Mouse (Mus musculus) WW6 (cell line): ENCODE results near the gene Atp8b2.
A peak's percentile ranks its signal among the peaks of the same experiment; 100 is the strongest.

Experiments
- DNase-seq: peaks from one replicate; pipeline ENCODE4 v3.0.0-alpha.2; 2013; ENCODE audit warnings: low read depth, low spot score

The Atp8b2 gene

DNA sequence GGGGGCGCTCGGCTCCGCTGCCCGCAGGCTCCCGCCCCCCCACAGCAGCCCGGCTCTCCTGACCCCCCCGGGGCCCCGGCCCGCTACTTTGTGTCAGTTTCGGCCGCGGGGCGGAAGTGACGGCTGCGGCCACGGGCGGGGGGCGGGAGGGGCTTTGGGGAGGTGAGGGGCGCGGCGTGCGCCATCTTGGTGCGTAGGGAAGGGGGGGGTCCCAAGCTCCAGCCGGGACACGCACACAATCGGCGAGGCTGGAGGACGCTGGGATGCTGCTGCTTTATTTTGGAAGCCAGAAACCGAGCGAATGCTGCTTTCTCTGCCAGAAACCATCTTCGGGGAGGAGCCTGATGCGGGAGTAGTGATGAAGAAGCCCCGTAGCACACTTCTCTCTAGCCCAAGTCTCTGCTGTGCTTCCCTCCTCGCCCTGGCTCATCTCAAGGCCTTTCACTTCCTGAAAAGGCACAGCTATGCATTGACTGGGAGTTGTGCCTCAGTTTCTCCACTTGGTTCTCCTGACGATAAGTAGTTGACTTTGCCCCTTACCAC, at the start of gene Atp8b2:
Atp8b2 (minus strand) TSS at position 288 of the 543 bp plus-strand sequence.
- no peak for DNase-seq

DNA sequence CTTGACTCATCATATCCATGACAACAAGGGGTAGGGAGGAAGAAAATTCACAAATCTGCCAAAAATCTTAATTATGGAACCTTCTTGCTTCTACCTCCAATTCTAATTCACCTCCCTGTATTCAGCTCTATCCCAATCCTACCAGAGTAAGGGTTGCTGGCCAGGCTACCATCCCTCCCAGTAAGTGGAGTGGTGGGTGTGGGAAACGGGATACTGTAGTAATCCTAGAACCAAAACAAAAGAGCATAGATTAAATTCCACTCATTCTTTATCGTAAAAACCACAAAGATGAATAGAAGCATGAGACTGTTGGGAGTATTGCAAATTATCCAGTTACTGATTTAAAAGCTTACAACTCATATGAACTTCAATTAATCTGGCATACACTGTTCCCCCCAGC, 47.0 kb upstream of the Atp8b2 start:
- no peak for DNase-seq

DNA sequence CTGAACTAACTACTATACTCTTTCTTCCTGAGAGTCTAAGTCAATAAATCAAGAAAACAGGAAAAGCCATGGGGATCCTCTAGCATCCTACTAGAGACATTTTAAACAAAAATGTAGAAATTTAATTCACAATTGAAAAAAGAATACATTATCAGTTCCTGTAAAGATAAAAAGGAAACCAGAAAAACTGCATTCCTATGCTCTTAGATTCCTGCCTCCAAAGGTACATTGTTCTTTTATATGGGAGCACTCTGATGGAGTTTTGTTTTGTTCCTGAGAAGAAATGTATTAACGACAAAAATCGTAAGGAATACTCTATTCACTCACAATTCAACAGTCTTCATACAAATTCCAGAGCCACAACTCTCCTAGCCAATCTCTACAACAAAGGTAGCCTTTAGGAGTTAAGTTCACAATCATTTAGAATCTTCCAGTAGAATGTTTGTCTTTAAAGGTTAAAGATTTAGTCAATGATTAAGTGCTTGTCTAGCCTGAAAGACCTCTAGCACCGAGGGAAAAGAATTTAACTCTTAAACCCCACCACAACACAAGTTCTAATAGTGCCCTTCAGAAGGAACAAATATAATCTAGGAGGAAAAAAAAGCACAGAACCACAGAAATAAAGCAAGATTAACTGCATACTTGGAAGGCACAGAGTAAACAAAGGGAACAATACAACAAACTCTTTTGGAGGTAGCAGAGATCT, 40.9 kb upstream of the Atp8b2 start:
- no peak for DNase-seq

DNA sequence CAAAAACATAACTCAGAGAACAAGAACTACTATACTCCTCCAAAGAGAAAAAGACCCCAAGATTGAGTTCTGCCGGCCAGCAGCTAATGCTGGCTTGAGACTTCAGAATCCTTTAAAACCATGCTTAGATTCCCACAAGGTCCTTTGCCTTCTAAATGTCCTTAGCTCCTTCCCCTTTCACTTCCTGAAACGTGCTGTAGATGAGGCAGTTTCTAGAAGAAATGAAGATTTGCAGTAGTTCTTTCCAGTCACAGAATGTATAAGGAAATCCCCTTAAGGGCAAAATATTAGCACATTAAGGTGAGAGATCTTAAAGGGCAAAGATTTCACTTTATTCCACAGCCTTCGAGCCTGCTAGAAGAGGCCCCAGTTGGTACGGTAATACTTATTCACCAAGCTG, 36.5 kb upstream of the Atp8b2 start:
- DNase-seq: no peak

DNA sequence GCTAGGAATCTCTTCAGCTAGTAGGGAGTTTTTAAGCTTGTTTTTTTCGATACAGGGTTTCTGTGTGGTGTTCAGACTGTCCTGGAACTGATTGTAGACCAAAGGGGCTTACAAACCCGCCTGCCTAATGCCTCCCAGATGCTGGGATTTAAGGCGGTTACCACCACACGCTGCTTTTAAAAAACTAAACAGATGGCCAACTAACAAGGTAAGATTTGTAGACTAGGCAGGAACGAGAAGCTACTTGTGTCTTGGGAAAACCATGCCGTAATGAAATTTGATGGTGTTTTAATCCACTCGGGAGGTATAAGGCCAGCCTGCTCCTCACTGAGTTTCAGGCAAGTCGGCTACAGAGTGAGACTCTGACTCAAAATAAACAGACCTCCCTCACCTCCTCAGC, 35.8 kb upstream of the Atp8b2 start:
- DNase-seq: no peak

DNA sequence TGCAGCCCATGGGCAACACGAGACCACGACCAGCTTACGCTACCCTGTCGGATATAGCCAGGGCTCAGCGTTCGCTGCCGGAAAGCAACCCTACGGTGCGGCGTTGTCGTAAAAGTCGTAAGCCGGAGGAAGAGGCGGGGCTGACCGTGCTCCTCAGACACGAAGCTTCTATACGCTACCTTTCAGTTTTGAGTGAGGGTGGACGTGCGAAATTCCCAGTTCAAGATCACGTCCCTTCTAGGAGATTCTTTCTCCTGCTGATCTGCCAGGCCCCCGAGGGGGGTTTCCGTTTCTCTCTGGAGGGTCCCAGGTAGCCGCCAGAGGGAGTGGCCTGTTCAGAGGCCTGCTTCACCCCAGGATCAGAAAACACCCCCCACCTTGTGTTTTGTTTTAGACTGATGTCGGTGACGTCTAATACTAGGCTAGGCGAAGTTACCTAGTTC, 35.3 kb upstream of the Atp8b2 start, which contains the start of gene Hax1:
Hax1 (minus strand) TSS at position 169 of the 443 bp plus-strand sequence.
- peak; percentile 89 for DNase-seq

DNA sequence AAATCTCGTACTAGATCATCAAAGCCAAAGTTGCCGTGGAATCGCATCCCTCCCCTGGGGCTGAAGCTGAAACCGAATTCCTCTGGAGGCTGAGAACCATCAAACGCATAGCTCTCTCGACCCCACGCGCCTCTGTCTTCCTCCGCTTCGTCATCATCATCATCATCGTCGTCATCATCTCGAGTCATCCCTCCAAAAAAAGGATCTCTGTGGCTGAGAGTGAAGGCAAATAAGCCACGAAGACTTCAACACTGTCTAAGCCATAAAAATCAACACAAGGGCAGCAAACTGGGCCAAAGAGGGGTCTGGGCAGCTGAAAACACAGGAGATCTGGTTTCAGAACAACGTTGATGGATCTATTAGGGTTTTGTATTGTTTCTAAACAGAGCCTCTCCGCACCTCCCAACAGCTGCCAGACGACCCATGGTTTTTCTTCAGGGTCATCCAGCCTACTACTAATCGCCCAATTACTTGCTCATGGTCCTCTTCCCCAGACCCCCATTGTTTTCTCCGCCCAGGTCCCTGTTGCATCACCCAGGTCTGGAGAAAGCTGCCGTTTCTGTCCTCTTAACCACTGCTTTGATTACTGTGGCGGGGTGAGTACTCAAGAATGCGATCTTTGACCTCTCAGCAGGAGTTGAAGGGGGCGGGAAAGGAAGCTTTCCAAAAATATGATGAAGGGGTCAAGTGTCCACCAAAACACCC, 34.6 kb upstream of the Atp8b2 start:
- no peak for DNase-seq

DNA sequence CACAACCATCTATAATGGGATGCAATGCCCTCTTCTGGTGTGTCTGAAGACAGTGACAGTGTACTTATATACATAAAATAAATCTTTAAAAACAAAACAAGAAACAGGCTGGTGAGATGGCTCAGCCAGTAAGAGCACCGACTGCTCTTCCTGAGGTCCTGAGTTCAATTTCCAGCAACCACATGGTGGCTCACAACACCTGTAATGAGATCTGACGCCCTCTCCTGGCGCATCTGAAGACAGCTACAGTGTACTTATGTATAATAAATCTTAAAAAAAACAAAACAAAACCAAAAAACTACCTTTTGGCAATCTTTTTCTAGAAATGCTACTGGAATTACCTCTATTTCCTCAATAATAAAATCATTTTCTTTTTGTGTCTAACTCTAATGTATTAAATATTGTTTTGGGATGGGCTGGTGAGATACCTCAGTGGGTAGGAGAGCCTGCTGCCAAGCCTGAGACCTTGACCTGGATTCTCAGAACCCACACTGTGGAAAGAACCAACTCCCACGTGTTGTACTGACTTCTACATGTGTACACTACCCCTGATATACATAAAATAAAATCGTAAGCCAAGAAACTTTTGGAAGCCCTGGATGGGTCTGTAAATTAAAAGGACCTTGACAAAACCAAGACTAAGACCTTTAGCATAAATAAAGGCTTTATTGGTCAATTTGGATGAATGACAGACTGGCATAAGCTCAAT, 31.7 kb upstream of the Atp8b2 start:
- DNase-seq: no peak

DNA sequence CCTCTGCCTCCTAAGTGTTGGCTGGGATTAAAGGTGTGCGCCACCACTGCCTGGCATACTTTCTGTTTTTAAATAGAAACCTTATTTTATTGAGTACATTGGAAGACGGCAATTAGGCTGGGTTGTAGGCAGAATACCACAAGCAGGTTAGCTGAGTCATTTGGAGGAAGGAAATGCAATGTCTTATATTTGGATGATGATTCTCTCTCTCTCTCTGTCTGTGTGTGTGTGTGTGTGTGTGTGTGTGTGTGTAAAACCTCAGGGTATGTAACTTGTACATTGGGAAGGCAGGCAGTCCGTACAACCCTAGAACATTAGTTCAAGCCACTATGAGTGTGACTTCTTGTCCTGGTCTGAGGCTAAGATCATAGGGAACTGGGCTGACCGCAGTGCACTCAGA, 24.5 kb upstream of the Atp8b2 start:
- DNase-seq: no peak

DNA sequence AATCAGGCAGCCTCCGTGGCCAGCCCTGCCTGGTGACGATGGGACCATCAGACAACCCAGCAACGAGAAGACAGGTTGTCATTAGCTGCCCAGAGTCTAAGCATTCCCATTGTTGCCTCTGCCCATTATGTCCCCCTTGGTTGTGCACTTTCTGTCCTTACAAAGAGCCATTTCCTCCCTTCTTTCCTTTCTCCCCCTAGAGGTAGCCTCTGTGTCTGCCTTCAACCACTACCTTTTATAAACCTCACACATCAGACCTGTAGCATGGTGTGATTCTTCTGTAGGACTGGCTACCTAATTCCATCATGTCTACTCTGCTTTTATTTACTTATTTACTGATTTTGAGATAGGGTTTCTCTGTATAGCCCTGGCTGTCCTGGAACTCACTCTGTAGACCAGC, 23.9 kb upstream of the Atp8b2 start:
- DNase-seq: no peak

DNA sequence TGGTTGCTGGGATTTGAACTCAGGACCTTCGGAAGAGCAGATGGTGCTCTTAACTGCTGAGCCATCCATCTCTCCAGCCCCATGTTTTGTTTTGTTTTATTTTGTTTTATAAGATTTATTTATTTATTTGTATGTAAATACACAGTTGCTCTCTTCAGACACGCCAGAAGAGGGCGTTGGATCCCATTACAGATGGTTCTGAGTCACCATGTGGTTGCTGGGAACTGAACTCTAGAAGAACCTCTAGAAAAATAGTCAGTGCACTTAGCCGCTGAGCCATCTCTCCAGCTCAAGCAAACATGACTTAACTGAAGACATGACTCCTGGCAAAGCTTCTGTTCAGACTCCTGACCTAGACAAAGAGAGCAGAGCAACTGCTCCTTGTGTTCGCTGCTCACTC, 19.1 kb upstream of the Atp8b2 start:
- no peak for DNase-seq

DNA sequence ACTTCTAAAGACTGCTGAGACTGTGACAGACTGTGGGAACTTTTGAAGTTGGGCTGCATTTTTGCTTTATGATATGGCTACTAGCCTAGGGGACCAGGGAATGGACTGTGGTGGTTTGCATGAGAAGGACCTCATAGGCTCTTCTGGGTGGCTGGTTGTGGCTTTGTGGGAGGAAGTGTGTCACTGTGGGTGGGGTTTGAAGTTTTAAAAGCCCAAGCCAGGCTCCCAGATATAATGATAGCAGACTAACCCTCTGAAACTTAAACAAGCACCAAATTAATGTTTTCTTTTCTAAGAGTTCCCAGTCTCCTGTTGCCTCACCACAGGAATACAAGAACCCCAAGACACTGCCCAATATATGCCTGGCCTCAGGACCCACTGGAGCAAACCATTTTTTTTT, 13.6 kb upstream of the Atp8b2 start:
- DNase-seq: no peak

DNA sequence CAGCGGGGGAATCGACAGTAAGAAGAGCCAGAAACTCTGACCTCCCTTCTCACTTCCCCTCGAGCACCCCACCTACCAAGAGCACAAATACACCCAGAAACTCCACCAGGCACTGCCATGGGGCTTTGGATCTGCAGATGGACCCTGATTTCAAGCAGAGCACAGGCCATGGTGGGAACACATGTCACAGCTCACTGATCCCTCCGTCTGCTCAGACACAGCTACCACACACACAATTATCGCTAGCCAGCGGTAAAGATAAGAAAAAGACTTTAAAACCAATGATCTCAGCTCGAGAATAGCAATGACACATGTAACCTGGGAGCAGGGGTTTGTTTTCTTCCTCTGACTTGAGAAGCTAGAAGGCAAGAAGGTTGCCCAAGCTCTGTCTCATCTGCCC, 5.2 kb upstream of the Atp8b2 start:
- DNase-seq: no peak

DNA sequence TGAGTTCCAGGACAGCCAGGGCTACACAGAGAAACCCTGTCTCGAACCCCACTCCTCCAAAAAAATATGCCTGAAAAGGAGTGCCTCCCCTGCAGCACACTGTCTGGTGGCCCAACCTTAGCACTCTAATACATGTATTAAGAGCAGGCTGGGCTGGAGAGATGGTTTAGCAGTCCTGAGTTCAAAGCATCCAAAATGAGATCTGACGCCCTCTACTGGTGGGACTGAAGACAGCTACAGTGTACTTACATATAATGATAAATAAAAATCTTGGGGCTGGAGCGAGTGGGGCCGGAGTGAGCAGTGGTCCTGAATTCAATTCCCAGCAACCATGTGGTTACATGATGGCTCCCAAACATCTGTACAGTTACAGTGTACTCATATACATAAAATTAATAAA, 3.6 kb upstream of the Atp8b2 start:
- peak; percentile 54 for DNase-seq

DNA sequence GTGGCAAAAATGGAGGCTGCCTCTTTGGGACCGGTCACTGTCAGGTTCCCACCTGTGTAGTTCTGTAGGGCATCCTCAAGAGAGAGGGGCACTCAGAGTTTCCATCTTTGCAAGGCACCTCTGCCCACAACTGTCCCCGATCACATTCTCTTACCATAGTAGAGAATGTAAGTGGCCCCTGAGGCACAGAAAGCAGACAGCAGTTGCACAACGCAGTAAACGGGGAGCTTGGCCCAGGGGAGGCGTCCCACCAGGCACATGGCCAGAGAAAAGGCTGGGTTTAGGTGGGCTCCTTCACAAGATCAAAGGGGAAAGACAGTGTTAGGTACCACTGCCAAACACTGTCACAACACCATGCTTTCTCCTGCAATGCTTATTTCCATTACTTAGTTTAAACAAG, 2.7 kb upstream of the Atp8b2 start:
- no peak for DNase-seq

DNA sequence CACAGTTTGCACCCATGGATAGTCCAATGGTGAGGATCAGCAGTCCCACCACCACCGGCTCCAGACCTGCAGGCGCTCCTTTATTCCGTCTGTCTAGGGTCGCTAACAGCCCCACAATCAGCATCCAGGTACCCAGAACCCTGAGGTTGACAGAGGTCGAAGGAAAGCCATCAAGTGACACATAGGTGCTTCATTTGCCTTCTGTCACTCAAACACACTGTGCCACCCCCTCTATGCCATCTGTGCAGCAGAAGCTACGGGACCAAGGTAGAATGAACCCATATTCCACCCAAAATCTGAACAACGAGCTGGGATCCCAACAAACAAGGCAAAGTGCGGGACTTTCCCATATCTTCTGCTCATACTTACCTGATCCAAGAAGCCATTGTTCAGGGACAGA, 2.2 kb upstream of the Atp8b2 start:
- no peak for DNase-seq

DNA sequence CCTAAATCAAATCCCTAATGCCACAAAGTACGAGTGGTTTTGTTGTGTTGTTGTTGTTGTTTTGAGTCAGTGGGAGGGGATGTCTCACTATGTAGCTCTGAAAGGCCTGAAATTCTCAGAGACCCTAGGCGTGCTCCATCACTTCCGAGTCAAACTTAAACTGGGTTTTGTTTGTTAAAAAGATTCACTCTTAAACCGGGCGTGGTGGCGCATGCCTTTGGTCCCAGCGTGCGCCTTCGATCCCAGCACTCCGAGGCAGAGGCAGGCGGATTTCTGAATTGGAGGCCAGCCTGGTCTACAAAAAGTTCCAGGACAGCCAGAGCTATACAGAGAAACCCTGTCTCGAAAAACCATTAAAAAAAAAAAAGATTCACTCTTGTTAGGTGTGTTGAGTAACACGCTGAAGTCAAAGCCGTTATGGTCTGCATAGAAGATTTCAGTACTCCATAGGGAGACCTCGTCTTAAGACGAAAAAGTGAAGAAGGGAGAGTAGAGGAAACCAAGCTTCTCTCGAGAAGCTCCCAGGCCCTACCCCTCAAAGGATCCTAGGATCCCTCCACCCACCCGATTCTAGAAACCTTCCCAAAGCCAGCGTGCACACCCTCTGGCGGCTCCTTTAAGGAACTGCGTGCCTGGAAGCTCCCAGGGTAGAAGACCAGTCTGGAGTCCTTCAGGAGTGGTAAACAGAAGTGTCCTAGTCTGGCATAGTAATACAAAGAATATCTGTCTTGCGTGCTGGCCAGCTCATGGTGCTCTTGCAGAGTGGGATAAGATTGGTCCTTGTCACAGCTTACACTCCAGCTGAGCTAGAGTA, 825 bp upstream of the Atp8b2 start:
- peak; percentile 63 for DNase-seq

DNA sequence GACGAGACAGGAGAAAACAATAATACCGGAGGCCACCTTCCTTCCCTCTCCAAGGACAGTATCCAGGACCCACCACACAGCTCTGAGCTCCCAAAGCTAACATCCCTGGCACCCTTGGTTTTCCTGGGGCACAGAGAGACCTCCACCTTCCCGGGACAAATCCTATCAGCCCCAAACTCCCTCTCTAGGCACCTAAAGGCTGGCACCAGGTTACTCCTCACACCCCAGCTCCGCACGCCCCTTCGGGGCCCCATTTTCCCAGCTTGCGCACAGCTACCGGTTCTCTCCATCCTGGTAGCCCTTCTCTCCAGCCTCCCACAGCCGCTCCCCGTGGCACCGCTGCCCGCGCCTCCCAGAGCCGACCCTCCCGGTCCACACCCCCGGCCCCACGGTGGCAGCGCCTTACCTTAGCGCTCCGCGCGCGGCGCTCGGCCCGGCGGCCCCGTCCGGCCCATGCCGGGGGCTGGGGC, 522 bp downstream of the Atp8b2 start:
- no peak for DNase-seq

DNA sequence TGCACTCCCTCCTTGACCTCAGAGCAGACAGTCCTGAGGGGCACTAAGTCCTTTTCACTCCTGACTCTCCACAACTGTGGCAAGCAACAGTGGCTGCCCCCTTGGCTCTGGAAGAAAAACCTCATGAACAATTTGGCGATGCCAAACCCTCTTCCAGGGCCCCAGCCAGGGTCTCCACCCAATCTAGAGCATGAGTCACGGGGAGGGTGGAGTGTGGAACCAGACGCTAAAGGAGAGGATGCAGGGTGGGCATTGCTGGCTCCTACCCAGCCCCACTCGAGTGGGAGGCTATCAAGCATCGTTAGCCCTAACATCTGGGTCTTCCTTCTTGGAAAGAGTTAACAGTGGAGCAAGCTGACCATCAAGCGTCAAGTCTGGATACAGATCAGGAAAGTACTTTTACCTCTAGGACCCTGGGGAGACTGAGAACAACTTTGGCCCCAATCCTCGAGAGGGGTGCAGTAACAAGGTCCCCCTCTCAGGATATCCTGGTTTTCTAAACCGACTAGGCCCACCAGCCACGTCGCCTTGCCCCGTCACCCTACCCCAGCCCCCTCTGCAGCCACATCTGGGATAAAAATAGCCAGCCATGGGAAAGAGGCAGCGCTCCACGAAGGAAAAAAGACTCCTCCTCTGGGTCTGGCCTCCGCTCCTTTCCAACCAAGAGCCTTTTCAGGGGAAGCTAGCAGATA, 1.1 kb downstream of the Atp8b2 start:
- no peak for DNase-seq

DNA sequence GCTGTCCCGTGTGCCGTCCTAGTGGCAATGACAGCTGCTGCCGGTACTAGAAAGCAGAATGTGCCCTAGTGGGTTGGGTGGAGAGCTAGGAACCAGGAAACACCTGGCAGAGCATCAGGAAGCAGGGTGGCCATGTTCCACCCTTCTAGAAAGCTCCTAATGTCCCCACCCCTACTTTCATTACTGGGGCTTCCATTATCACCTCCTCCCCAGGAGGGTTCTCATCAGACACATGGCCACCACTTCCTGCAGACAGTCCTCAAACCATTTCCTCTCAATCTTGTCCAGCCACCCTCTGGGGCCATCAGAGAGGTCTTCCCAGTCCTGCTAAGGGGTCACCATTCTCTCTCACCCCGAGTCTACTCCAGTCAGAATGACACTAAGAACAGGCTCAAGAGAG, 1.9 kb downstream of the Atp8b2 start:
- no peak for DNase-seq

DNA sequence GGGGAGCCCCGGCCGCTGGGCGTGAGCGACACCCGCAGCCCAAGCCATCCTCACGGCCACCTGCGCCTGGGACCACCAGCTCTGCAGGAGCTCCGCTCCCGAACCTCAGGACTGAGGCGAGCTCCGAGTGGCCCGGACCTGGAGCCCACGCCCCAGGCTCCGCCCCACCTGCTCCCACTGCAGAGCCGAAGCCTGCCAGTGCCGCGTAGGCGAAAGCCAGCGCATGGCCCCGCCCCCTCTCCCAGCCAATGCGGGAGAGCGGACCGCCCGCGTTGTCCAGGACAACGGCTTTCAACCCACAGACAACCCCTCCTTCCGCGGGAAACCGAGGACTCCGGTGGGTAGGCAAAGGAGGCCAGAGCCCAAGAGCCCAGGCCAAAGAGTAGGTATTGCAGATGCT, 2.8 kb downstream of the Atp8b2 start:
- peak; percentile 71 for DNase-seq
